Mouse (Mus musculus): Measurements from ENCODE around the gene Nbas. TPM values are rescaled to one million over a fixed set of nuclear protein-coding genes. Genes with fewer than 3 reads are reported as not detected.

Gene Nbas
- polyA plus RNA-seq, 1 experiment from 2014 or later, result 4.5 TPM

GRCm38 (mm10) chr12:13389644-13390043 lies 120.7 kb downstream of the Nbas start:
- WGBS (ENCODE audit: insufficient replicate concordance), result 52% methylated on average over 1 of the region's 1 CpGs
- Histone ChIP-seq H3K36me3 (replicated peaks) (0 out of 2 replicates have a peak, but pooled peaks cover 13% of the 10 kb centered on the region), H3K4me3 (replicated peaks) (no peak overlapping the region), H3K27ac (replicated peaks) (no peak overlapping the region), H3K9ac (no peak overlapping the region), H3K9me3 (replicated peaks) (no peaks in the 10 kb centered on the region), H3K4me2 (no peak overlapping the region), H3K4me1 (replicated peaks) (no peaks in the 10 kb centered on the region), H3K27me3 (no peaks in the 10 kb centered on the region)
- no peak for ATAC-seq (ENCODE audit: insufficient read depth)

DNA sequence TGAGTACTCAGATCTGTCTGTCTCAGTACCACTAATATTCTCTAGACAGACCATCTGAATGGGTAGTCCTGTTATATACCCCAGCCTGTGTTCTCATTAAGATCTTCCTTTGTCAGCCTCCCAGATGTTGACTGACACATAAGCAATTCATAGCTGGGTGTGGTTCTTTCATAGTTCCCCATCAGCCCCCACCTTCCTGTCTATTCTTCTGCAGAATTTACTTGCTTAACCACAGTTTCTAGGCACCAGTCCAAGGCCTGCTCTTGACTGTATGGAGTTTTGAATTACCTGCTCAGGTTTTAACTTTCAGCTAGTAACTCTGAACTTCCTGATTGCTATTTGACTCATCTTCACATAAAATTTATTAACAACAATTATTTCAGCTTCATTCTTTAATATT lies 141.3 kb downstream of the Nbas start:
- H3K9ac ChIP-seq, result no peak overlapping the region
- H3K27me3 ChIP-seq, result no peaks in the 10 kb centered on the region
- H3K27ac ChIP-seq (replicated peaks), result no peak overlapping the region
- ATAC-seq (ENCODE audit: insufficient read depth), result no peak
- H3K36me3 ChIP-seq (replicated peaks), result peaks cover 3% of the 10 kb centered on the region; the same call in 1 of the 2 replicates
- H3K9me3 ChIP-seq (replicated peaks), result no peaks in the 10 kb centered on the region
- no peaks in the 10 kb centered on the region for H3K4me1 ChIP-seq (replicated peaks)
- H3K4me3 ChIP-seq (replicated peaks), result no peak overlapping the region
- no peak overlapping the region for H3K4me2 ChIP-seq

DNA sequence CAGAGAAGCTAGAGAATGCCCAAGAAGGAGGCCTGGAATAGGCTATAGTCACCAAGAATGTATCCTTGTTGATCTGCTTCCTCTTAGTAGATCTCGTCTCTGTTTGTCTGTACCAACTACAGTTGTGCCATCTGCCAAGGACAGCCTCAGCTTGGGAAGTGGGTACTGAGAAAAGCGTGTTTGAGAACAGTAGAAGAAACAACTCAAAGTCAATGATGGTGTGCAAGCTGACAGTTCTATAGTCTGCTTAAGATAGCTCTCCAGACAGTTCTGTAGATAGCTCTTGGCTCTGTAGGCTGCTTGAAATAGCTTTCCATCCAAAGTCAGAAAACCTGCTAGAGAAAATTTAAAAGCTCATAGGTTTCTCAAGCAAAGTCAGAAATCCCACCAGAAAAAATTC lies 149.7 kb downstream of the Nbas start:
- no peaks in the 10 kb centered on the region for H3K36me3 ChIP-seq (replicated peaks)
- H3K4me2 ChIP-seq, result no peak overlapping the region
- no peak overlapping the region for H3K9ac ChIP-seq
- no peak overlapping the region for H3K4me3 ChIP-seq (replicated peaks)
- no peaks in the 10 kb centered on the region for H3K9me3 ChIP-seq (replicated peaks)
- H3K27ac ChIP-seq (replicated peaks), result no peak overlapping the region
- WGBS (ENCODE audit: insufficient replicate concordance), result 72% methylated on average over 2 of the region's 2 CpGs
- no peaks in the 10 kb centered on the region for H3K4me1 ChIP-seq (replicated peaks)
- no peaks in the 10 kb centered on the region for H3K27me3 ChIP-seq
- no peak for ATAC-seq (ENCODE audit: insufficient read depth)

GRCm38 (mm10) chr12:13430219-13430618 lies 161.3 kb downstream of the Nbas start:
- Histone ChIP-seq H3K4me2 (no peak overlapping the region), H3K27me3 (no peaks in the 10 kb centered on the region), H3K9ac (no peak overlapping the region), H3K27ac (replicated peaks) (no peak overlapping the region), H3K4me3 (replicated peaks) (no peak overlapping the region), H3K36me3 (replicated peaks) (peaks cover 6% of the 10 kb centered on the region; the same call in 1 of the 2 replicates), H3K9me3 (replicated peaks) (no peaks in the 10 kb centered on the region), H3K4me1 (replicated peaks) (no peaks in the 10 kb centered on the region)
- 77% methylated on average over 1 of the region's 1 CpGs for WGBS (ENCODE audit: insufficient replicate concordance)
- no peak for ATAC-seq (ENCODE audit: insufficient read depth)

DNA sequence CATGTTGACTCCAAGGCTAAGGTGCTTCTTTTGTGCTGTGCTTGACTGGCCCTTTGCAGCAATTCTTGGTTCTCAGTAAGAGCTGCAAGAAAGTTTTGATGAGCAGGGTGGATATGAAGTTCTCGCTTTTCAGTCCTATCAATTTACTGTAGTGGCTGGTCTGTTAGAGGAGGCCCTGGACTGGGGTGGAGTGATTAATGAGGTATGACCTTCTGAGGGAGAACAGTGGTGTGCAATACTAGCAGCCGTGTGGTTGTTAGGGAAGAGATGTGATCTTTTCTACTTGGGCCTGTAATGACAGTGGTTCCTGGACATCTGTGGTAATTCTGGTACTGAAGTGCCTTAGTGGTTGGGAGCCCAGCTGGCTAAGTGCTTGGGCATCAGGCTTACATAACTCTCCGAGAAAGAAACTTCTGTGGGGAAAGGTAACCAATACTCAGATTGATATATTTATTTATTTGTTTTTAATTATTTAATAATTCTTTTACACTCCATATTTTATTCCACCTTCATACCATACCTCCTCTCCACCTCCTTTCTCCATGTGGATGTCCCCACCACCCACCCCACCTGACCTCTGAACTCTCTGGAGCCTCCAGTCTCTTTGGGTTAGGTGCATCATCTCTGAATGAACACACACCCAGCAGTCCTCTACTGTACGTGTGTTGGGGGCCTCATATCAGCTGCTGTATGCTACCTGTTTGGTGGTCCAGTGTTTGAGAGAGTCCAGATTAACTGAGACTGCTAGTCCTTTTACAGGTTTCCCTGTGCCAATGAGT lies 175.9 kb downstream of the Nbas start:
- no peaks in the 10 kb centered on the region for H3K36me3 ChIP-seq (replicated peaks)
- no peaks in the 10 kb centered on the region for H3K4me1 ChIP-seq (replicated peaks)
- no peak overlapping the region for H3K9ac ChIP-seq
- H3K9me3 ChIP-seq (replicated peaks), result no peaks in the 10 kb centered on the region
- ATAC-seq (ENCODE audit: insufficient read depth), result no peak
- no peak overlapping the region for H3K4me2 ChIP-seq
- WGBS (ENCODE audit: insufficient replicate concordance), result 67% methylated on average over 4 of the region's 4 CpGs
- H3K4me3 ChIP-seq (replicated peaks), result no peak overlapping the region
- no peak overlapping the region for H3K27ac ChIP-seq (replicated peaks)
- H3K27me3 ChIP-seq, result no peaks in the 10 kb centered on the region

DNA sequence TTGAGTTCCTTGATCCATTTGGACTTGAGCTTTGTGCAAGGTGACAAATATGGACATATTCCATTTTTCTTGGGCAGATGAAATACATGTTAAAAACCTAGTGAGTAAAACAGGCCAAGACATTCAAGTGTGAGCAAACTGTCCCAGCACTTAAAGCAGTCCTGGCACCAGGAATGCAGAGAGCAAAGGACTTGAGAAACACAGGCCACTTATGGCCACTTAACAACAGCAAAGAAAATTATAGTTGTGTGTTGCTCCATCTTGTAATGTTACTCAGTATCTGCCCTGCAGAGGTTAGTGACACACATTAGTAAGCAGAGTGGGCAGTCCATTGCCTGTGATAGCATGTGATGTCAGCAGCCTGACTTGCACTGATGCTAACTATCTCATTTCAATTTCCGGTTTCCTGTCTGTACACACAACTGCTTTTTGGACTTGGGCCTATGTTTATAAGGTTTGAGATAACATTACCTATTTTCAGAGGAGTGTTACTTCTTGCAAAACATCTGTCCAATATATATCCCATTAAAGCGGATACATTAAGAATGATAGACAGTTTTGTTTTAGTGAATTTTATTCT lies 176.6 kb downstream of the Nbas start:
- Histone ChIP-seq H3K27ac (replicated peaks) (no peak overlapping the region), H3K27me3 (no peaks in the 10 kb centered on the region), H3K9me3 (replicated peaks) (no peaks in the 10 kb centered on the region), H3K4me2 (no peak overlapping the region), H3K36me3 (replicated peaks) (no peaks in the 10 kb centered on the region), H3K4me1 (replicated peaks) (no peaks in the 10 kb centered on the region), H3K9ac (no peak overlapping the region), H3K4me3 (replicated peaks) (no peak overlapping the region)
- 67% methylated on average over 2 of the region's 2 CpGs for WGBS (ENCODE audit: insufficient replicate concordance)
- ATAC-seq (ENCODE audit: insufficient read depth), result no peak

GRCm38 (mm10) chr12:13448916-13449315 lies 180.0 kb downstream of the Nbas start:
- Histone ChIP-seq H3K4me3 (replicated peaks) (no peak overlapping the region), H3K9ac (no peak overlapping the region), H3K4me1 (replicated peaks) (no peaks in the 10 kb centered on the region), H3K27me3 (no peaks in the 10 kb centered on the region), H3K36me3 (replicated peaks) (no peaks in the 10 kb centered on the region), H3K27ac (replicated peaks) (no peak overlapping the region), H3K9me3 (replicated peaks) (no peaks in the 10 kb centered on the region), H3K4me2 (no peak overlapping the region)
- WGBS (ENCODE audit: insufficient replicate concordance), result 66% methylated on average over 2 of the region's 2 CpGs
- no peak for ATAC-seq (ENCODE audit: insufficient read depth)

GRCm38 (mm10) chr12:13452050-13452449 lies 183.1 kb downstream of the Nbas start:
- H3K4me2 ChIP-seq, result no peak overlapping the region
- whole genome bisulfite sequencing (ENCODE audit: insufficient replicate concordance), result 74% methylated on average over 2 of the region's 2 CpGs

DNA sequence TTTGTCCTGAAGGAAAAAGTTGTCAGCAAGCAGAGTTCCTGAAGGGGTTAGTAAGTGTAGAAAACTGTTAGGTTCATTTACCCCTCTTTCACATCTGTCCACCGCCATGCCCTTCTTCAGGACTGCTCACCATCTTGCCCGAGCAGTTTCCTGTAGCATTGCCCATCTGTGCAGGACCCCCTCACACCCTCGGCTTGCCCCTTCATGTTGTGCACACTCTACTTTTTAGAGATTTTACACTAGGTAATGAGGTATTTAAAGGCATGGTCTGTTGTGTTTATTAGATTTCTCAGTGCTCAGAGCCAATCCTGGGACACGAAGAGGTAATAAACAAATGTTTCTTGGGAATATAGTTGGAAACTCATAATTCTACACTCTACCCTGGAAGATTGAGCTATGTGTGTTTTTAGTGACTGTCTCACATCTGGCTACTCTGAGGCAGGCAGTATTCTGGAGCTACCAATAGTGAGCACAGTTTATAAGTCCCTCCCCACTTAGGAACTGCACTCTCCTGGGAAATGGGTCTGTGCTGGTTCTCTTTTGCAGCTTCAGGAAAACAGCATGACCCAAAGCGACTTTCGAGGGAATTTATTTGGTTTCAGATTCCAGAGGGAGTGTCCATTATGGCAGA lies 191.4 kb downstream of the Nbas start:
- H3K9ac ChIP-seq, result no peak overlapping the region
- 69% methylated on average over 6 of the region's 6 CpGs for WGBS (ENCODE audit: insufficient replicate concordance)
- H3K36me3 ChIP-seq (replicated peaks), result no peaks in the 10 kb centered on the region
- H3K27me3 ChIP-seq, result no peaks in the 10 kb centered on the region
- no peaks in the 10 kb centered on the region for H3K9me3 ChIP-seq (replicated peaks)
- no peak overlapping the region for H3K4me3 ChIP-seq (replicated peaks)
- no peaks in the 10 kb centered on the region for H3K4me1 ChIP-seq (replicated peaks)
- H3K27ac ChIP-seq (replicated peaks), result no peak overlapping the region
- ATAC-seq (ENCODE audit: insufficient read depth), result no peak
- no peak overlapping the region for H3K4me2 ChIP-seq

More at GRCm38 (mm10) chr12:13452050-13452449, 183.1 kb downstream of the Nbas start:
- no peaks in the 10 kb centered on the region for H3K4me1 ChIP-seq (replicated peaks)
- H3K36me3 ChIP-seq (replicated peaks), result no peaks in the 10 kb centered on the region
- H3K27ac ChIP-seq (replicated peaks), result no peak overlapping the region
- H3K4me3 ChIP-seq (replicated peaks), result no peak overlapping the region
- no peaks in the 10 kb centered on the region for H3K9me3 ChIP-seq (replicated peaks)
- no peaks in the 10 kb centered on the region for H3K27me3 ChIP-seq
- H3K9ac ChIP-seq, result no peak overlapping the region
- no peak for ATAC-seq (ENCODE audit: insufficient read depth)

GRCm38 (mm10) chr12:13461558-13462153 lies 192.7 kb downstream of the Nbas start:
- WGBS (ENCODE audit: insufficient replicate concordance), result 47% methylated on average over 9 of the region's 9 CpGs
- H3K4me1 ChIP-seq (replicated peaks), result no peaks in the 10 kb centered on the region
- ATAC-seq (ENCODE audit: insufficient read depth), result no peak
- H3K9ac ChIP-seq, result no peak overlapping the region
- no peaks in the 10 kb centered on the region for H3K9me3 ChIP-seq (replicated peaks)
- H3K4me2 ChIP-seq, result no peak overlapping the region
- H3K4me3 ChIP-seq (replicated peaks), result no peak overlapping the region
- H3K27me3 ChIP-seq, result no peaks in the 10 kb centered on the region
- no peak overlapping the region for H3K27ac ChIP-seq (replicated peaks)
- H3K36me3 ChIP-seq (replicated peaks), result no peaks in the 10 kb centered on the region

DNA sequence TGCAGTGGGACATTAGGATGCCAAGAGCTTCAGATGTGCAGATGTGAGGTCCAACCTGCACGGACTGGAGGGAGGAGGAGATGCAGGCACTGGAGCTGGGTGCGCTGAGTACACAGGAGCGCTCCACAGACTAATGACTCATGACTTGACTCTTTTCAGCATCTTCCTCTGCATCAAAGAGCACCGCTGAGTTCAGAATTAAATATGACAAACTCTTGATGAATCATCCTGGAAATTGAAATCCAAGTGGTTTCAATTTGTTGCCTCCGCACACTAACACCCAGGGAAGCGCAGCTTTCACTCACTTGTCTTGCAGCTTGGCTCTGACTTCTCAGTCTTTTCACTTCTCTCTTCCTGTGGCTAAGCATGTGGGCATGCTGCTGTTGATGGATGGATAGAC lies 193.5 kb downstream of the Nbas start:
- Histone ChIP-seq H3K27me3 (no peaks in the 10 kb centered on the region), H3K4me3 (replicated peaks) (no peak overlapping the region), H3K4me1 (replicated peaks) (no peaks in the 10 kb centered on the region), H3K36me3 (replicated peaks) (no peaks in the 10 kb centered on the region), H3K9me3 (replicated peaks) (no peaks in the 10 kb centered on the region), H3K4me2 (no peak overlapping the region), H3K9ac (no peak overlapping the region), H3K27ac (replicated peaks) (no peak overlapping the region)
- WGBS (ENCODE audit: insufficient replicate concordance), result 74% methylated on average over 6 of the region's 6 CpGs
- ATAC-seq (ENCODE audit: insufficient read depth), result no peak
